Mouse (Mus musculus): ENCODE measurements around the gene Tnpo2. TPM values are rescaled to one million over a fixed set of nuclear protein-coding genes. Genes with fewer than 3 reads are reported as not detected.
"Not testable (repeated sequence)": the region's sequence is repeated elsewhere in the genome, so short reads cannot be mapped to it uniquely, and the experiment has no call there.

Gene Tnpo2
- total RNA-seq, 2 experiments from 2014 or later, result 147 to 149 TPM

DNA sequence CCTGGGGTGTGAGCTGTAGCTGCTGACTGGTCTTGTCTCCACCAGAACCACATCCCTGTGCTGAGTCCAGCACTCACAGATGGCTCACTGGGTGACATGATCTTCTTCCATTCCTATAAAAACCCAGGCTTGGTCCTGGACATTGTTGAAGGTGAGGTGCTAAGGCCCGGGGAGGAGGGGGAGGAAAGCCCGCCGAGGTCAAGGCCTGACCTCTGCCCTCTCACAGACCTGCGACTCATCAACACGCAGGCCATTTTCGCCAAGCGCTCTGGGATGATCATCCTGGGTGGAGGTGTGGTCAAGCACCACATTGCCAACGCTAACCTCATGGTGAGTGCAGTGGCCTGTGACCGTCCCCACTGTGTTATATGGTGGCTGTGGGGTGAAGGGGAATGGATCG lies 37.5 kb downstream of the Tnpo2 start:
- DNase-seq, result no peak

DNA sequence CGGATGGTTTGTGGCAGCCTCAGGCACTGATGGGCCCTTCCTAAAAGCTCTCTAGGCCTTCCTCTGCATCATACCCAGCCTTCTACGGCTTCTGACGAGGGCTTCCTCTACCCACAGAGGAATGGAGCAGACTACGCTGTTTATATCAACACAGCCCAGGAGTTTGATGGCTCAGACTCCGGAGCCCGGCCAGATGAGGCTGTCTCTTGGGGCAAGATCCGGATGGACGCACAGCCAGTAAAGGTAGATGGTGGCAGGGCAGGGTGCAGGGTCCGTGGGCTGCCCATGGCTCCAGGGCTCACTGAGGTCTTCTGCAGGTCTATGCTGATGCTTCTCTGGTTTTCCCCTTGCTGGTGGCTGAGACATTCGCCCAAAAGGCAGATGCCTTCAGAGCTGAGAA lies 37.9 kb downstream of the Tnpo2 start:
- DNase-seq, result no peak

DNA sequence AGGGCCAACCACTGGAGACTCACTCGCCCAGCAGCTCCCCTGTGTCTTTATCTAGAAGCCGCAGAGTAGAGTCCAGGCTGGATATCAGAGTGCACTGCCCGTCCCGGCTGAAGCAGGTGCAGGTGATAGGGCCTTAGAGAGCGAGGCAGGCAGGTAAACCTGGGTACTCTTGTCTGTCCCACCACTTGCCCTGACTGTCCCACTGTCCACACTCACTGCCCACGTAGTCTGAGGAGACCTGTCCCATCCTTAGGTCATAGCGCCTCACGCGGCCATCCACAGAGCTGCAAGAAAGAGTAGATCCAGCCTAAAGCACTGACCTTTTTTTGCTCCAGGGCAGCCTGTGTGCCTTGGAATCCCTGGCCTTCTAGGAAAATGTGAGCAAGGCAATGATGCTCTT lies 39.3 kb downstream of the Tnpo2 start:
- no peak for DNase-seq

DNA sequence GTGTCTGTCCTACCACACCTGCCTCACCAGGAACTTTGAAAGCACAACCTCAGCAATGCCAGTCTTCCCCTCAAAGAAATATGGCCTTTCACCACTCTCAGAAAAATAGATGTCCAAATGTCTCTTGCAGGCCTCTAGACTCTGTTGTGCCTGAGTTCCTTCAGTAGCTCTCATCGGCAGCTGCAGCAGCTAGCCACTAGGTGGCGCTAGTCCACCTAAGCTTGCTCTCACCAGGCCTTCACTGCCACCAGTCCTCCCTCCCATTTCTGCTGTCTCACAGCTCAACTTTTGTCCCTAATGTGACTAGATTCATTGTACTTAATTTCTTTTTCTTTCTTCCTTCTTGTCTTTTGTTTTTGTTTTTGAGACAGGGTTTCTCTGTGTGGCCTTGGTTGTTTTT lies 40.3 kb downstream of the Tnpo2 start:
- peak; percentile 71 to 72 for DNase-seq

DNA sequence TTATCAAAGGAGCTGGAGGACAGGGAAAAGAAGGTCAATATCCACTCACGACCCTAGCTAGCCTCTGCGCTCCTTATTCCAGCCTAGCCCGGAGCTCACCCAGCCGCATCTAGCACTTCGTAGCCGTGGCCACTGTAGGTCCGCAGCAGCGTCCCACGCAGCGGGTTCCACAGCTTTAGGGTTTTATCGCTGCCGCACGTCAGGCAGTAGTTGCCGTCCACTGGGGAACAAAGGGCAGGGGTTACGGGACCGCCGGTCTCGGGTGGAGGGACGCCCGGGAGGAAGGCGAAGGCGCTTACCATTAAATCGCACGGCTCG lies 43.5 kb downstream of the Tnpo2 start:
- no peak for DNase-seq

DNA sequence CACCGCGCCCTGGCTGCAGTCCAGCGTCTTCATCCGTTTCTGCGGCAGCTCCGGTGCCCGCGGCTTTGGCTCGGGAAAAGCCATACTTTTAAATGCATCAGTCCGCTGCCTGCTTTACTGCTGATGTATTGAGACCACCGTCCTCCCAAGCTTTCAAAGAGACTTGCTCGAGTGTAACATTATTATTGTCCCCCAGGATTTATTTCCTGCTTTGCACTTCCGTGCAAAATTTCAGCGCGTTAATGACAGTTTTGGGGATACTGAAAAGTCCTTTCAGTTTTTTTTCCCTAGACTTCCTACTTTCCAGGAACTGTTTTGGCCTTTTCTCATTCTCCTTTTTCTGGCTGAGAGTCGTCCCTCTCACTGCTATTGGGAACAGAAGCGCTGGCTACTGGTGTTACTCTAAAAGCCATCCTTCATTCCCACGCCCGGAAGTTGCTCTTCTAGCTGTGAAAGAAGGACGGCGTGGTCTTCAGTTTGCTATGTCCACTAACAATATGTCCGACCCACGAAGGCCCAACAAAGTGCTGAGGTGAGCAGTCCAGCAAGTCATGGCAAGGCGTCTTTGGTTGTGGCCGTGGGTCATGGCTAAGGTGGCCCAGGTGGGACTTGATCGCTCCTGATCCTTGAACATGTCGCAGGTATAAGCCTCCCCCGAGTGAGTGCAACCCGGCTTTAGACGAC lies 44.0 kb downstream of the Tnpo2 start, which contains the start of gene Wdr83os:
Gene Wdr83os (plus strand): TSS at position 209 of the 684 bp plus-strand sequence.
- no peak for DNase-seq

DNA sequence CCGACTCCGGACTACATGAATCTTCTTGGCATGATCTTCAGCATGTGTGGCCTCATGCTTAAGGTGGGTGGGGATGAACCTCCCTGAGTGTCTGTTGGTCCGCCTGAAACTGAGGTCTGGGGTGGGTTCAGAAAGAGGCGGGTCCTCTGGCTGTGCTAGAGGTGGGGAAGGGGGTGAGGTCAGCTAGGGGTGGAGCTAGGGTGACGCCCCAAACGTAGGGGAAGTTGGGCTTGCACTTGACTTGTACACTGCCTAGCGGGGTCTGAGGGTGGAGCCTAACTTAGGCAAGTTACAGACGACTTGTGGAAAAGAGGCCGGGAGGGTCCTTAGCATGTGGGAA lies 44.5 kb downstream of the Tnpo2 start, which contains the start of gene Wdr83:
Gene Wdr83 (minus strand): TSS at position 91 of the 340 bp plus-strand sequence.
- no peak for DNase-seq

DNA sequence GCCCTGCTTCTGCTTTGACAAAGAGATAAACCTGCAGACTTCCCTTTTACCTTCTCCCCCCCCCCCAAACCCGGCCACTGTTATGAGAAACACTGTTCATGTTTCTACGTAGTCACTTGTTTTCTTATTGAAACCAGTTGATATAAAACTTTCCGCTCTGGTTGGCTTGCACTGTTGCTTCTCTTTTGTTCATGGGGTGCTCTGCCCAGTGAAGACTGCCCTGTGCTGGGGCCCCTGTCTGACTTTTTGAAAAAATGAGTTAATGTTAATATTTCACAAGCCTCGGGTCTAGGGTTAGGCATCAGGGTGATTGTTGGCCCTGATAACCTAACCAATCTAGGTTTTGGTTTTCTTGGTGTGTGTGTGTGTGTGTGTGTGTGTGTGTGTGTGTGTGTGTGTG lies 45.5 kb downstream of the Tnpo2 start:
- not testable (repeated sequence) for DNase-seq

DNA sequence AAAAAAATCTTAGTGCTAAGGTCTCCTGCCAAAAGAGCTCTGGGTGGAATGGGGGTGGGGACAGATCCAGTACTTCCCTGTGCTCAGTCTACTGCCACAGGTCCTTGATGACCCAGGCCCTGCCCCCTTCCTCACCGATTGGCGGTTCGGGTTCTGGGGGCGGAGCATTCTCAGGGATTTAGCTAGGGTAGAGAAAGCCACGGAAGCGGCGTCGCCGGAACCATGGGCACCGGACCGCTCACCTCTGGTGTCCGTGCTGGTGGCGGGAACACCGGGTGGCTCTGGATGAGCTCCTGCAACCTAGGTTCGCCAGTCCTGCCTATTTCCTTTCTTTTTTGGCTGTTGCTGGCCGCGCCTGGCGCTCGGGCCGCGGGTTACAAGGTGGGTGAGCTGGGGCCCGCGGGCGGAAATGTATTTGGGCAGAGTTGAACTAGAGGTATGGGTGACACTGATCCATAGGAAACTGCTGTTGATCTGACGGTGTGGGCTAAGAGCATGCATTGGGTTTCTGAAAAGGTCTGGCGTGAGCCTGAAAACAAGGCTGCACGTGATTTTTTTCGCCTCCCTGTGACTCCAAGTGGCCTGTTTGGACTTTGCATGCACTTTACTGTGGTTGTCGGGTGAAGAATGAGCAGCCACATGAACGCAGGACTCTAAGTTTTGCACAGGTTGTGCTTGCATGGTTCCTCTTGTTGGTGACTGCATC lies 46.5 kb downstream of the Tnpo2 start, which contains the start of gene Man2b1:
Gene Man2b1 (plus strand): TSS at position 163 of the 706 bp plus-strand sequence.
- DNase-seq, result peak; percentile 87 to 89

DNA sequence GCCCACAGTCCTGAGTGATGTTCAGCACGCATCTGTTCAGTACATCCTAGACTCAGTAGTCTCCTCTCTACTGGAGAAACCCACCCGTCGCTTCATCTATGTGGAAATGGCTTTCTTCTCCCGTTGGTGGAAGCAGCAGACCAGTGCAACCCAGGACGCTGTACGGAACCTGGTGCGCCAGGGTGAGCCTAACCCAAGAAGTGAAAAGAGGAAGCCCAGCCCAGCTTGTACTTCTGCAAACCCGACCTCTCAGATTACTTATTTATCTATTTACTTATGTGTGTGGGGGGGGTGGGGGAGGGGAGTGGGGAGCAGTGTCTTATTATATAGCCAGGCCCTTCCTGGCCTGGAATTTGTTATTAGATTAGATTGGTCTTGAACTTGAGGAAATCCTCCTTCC lies 47.9 kb downstream of the Tnpo2 start:
- DNase-seq, result no peak

DNA sequence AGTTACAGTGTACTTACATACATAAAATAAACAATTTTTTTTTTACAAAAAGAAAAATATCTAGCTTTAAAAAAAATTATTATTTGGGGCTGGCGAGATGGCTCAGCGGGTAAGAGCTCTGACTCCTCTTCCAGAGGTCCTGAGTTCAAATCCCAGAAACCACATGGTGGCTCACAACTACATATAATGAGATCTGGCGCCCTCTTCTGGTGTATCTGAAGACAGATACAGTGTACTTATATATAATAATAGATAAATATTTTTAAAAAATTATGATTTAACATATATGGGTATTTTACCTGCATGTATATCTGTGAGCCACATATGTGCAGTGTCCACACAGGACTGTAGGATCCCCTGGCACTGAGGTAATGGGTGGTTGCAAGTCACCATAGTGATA lies 49.5 kb downstream of the Tnpo2 start:
- no peak for DNase-seq

DNA sequence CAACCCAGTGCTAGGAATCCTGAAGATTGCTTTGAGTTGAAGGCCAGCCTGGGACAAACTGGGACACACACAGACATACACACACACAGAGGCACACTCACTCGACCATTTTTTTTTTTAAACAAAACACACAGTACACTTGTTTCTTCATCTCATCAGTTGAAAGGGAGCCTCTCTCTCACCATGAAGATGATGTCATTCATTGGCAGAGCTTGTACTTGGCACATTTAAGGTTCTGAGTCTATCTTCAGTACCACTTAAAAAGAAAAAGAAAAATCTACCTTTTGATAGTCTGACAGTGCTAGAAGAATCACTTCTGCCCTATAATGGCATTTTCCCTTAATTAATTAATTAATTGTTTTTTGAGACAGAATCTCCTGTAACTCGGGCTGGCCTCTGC lies 52.1 kb downstream of the Tnpo2 start:
- no peak for DNase-seq

DNA sequence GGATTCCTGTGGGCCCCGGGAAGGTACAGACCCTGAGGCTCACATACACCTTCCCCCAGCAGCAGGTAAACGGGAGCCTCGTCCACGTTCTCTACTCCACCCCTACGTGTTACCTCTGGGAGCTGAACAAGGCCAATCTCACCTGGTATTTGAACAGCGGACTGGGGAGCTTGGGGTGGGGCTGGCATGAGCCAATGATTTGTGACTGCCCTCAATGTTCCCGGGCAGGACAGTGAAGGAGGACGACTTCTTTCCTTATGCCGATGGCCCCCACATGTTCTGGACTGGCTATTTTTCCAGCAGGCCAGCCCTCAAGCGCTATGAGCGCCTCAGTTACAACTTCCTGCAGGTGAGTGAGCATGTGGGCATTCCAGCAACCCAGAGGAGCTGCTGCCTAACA lies 54.1 kb downstream of the Tnpo2 start:
- no peak for DNase-seq

DNA sequence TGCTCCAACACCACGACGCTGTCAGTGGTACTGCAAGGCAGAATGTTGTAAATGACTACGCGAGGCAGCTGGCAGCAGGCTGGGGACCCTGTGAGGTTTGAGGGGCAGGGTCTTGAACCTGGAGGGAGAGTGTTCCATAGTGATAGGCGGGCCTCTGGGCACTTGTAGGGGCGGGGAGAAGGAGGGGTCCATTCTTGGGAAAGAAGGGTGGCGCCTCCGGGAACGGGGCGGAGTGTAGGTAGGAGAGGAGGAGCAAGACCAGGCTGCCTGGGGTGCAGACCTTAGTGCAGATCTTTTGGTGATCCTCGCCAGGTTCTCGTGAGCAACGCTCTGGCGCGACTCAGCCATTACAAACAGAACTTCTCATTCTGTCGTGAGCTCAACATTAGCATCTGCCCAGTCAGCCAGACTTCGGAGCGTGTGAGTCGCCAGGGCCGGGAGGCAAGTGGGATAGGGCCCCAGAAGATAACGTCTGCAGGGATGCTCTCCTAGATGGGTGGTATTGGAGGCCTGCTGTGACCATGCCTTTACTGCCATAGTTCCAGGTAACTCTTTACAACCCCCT lies 54.9 kb downstream of the Tnpo2 start:
- DNase-seq, result no peak

DNA sequence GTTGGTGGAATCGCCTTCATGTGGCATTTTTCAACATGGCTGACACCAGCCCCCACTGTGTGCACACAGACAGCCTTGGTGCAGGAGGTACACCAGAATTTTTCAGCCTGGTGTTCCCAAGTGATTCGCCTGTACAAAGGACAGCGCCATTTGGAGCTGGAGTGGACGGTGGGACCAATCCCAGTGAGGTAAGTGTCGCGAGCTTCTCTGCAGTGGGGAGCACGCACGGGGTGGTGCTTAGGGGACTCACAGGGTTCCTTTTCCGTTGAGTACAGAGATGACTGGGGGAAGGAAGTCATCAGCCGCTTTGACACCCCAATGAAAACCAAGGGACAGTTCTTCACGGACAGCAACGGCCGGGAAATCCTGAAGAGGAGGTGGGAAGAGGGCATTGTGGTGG lies 58.3 kb downstream of the Tnpo2 start:
- no peak for DNase-seq

DNA sequence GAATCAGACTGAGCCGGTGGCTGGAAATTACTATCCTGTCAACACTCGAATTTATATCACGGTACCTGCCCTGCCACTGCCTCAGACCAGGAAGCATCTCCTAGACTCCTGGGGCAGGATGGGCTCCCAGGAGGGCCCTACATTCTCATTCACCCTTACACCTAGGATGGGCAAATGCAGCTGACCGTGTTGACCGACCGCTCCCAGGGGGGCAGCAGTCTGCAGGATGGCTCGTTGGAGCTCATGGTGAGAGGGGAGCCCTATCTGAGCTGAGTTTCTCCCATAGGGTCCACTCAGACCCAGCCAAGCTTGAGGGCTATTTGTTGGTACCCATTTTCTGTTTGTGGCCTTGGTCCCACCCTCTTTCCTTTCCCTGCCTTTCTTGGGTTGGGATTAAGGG lies 58.9 kb downstream of the Tnpo2 start:
- no peak for DNase-seq

DNA sequence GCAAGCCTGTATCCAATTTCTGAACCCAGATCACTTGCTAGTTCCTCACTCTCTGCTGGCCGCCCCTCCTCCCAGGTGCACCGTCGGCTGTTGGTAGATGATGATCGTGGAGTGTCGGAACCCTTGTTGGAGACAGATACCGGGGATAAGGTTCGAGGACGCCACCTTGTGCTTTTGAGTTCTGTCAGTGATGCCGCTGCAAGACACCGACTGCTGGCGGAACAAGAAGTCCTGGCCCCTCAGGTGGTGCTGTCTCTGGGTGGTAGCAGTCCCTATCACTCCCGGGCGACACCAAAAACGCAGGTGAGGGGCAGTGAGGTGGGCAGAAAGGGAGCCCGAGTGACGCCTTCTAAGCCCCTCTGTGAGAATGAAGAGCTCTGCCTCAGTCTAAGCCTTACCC lies 59.5 kb downstream of the Tnpo2 start:
- no peak for DNase-seq

DNA sequence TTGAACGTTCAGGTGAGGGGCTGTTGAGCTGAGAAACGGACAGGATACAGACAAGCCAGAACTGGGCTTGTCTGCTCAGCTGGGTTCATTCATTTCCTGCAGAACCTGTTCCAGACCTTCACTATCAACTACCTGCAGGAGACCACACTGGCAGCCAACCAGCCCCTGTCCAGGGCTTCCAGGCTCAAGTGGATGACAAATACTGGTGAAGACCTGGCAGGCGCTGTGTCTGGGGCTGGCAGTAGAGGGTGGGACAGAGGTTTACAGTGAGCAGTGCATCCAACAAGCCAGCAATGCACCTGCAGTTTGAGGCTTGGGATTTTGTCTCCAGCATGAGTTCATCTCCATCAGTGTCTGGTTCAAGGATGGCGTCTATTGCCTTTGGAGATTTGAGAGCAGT lies 60.1 kb downstream of the Tnpo2 start:
- DNase-seq, result no peak

DNA sequence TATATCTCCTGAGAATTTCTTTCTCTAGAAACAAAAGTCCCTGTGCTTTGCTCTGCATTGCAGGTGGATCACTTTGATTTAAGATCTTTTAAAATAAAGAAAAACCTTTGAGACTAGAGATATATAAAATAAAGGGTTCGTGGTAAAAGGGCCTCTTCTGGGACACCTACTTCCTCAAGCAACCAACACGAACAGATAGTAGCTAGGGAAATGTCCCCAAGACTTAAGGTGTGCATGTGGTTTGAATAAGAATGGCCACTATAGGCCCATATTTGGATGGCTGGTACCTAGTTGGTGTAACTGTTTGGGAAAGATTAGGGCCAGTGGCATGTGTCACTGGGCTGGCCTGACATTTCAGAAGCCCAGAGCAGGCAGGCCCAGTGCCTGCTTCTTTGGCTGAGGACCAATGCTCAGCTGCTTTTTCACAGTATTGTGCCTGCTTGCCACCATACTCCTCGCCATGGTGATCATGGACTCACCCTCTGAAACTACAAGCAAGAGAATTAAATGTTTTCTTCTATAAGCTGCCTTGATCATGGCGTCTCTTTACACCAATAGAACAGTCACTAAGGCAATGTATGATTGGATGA lies 63.5 kb downstream of the Tnpo2 start:
- DNase-seq, result no peak
